Mouse (Mus musculus) skeletal muscle tissue, adult 2 months (tissue): ENCODE measurements at regions not wholly inside any gene's neighbourhood (a gene's known extent, or its start where the extent isn't known, plus 50 kb on each side); places are given as distances from the start of the nearest gene placed in this dataset.

ENCODE experiments used
- DNase-seq: peaks from one replicate; pipeline ENCODE4 v3.0.0-alpha.2; 2012; ENCODE audit warnings: low read depth, low spot score

DNA sequence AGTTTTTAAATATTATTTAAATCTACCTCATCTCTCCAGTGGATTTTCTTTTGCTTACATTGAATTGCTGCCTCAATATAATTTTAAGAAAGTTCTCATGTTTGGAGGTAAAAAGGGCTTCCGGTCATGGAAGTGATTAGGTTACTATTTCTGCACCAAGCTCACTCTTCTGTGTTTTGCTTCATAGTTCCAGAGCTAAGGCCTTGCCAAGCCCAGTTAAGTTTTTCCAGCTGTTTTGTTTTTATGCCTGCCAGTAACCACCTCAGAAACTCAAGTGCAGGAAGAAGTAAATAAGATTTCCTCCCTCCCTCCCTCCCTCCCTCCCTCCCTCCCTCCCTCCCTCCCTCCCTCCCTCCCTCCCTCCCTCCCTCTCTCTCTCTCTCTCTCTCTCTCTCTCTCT, 2466.1 kb downstream of the Poteg start:
- peak; percentile 13 for DNase-seq

DNA sequence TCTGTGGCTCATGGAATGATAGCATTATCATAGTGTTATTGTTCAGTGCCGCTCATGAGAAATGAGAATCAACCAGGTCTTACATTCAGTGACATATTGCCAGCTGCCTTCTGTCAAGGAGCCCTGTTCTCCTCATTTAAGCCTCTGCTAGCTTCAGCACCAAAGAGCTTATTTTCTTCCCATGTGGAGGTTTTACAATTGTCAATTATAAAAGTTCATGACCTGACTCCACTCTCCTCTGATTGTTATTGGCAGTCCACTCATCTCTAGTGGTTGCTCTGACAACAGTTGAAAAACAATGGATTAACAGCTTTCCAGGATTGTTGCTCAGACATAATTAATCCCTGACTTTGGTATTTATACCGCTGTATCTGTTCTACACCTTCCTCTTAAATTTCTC, 2473.0 kb downstream of the Poteg start:
- no peak for DNase-seq

DNA sequence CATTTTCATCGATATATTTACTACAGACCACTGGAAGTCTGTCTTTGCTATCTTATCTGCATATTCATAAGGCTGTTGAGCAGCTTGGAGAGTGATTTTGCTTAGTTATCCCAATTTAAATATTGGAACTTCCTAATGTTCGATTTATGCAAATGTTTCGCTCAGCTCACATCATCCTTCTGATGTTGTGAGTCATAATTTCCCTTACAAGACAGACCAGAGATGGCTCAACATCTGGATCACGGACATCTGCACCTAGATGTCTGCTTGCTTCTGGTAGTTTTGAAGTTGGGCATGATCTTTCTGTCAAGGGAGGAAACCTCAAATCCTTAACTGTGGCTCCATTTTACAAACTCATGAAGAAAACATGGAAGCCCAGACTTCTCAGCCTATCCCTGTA, 2480.8 kb downstream of the Poteg start:
- no peak for DNase-seq

DNA sequence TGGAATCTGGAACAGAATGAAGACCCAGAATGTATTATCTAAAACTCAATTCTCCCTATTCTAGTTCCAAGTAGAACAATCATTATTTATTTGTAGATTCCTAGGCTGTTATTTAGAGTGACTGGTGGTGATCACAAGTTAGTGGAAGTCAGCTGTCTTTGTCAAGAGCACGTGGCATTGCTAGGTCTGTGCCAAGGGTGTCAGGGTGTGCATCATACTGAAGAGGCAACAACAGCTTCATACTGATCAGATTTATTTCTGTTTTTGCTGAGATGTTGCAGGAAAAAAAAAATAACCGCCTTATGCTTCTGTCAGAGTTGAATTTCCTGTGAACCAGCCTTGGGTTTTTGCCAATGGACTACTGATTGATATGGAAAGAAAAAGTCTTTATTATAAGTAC, 2513.9 kb downstream of the Poteg start:
- no peak for DNase-seq

DNA sequence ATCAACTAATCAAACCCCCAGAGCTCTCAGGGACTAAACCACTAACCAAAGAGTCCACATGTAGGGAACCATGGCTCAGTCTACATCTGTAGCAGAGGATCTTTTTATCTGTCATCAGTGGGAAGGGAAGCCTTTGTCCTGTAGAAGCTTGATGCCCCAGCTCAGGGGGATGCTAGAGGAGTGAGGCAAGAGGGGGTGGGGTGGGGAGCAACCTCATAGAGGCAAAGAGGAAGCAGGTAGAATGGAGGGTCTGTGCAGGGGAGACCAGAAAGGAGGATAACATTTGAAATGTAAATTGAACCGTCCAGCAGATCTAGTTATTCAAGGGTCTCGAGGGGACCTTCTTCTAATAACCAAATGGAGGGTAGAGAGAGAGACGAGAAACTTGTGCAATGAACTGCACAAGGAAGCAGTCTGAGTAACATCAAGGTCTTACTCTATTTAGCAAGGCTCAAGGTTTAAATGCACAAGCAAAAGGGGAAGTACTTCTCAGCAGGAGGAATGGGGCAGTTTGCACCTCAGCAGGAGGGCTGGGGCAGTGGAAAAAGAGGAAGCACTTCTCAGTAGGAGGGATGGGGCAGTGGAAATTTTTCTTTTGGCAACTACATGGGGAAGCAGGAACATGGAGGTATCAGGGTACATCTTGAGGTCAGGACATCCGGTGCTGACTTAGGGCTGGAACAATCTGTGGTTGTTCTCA, 2529.3 kb downstream of the Poteg start:
- no peak for DNase-seq

DNA sequence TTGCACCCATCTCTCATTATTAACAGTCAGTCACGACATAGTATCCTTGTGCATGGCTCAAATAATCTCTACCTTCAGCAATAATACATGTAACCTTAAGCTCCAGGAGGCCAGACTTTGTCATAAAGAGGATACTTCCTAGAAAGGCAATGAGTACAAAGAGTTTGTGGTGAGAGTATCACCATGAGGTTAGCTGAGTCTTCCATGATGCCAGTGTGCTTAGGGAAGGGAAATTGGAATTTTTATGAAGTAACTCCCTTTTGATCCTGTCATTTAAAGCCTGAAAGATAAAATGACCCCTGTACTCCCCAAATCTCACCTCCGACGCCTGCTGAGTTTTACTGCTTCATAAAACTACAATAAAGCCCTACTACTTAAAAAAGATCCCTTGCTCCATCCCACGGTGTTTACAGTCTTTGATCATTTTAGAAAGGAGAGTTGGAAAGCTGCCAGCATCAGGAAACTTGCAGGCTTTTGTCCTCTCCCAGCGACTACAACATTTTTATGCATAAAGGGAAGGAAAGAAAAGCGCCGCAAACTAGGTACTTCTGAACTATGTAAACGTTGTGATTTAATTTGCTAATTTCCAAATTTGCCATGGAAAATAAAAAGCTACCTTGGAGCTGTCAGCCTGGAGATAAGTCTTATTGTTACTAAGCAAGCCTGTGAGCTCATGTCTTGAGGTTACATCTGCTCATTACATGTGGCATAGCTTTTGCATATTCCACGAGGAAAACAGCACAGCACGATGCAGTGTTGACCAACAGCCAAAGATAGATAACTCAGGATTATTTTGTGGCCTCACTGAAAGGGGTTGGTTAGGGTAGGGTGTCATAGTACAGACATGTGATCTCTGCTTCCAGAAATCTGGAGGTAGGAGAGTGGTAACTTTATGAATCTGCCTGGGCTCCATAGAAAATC, 2531.4 kb downstream of the Poteg start:
- no peak for DNase-seq

DNA sequence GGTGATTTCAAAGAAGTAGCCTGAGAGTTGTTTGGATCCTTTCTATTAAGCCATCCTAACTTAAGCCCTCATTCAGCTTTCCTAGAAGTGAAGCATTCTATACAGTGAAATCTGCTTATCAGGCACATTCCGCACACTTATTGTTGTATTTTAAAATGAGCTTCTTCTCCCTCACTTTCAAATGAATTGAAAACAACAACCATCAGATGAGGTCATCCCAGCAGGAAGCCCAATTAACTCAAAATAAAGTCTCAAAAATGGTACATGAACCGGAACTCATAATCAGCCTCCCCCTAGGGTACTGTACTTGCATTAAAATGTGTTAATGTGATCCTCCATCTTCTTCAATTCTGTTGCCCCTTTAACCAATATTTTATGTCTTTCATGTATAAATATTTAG, 2545.1 kb downstream of the Poteg start:
- DNase-seq = no peak

DNA sequence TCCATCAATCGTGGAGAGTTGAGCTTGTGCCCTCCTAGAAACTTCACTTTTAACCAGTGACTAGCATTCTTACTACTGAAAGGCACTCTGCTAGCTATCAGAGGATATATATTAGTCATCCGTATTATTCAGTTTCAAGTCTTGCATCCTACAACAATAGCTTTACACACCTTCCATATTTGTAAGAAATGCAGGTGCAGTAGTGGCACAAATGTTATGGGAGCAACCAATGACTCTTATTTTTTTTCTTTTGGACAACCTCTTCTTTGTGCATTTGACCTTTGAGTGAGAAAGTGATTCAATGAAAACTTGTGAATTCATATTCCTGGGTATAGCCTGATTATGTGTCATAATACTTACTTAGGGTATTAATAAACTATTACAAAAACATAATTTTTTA, 2551.9 kb downstream of the Poteg start:
- DNase-seq = no peak
